Mouse (Mus musculus): ENCODE data around the gene Slc44a5. TPM values are rescaled to one million over a fixed set of nuclear protein-coding genes. Genes with fewer than 3 reads are reported as not detected.
A peak's percentile ranks its signal among the peaks of the same experiment; 100 is the strongest.

The Slc44a5 gene
- polyA plus RNA-seq, 1 experiment from 2014 or later: 5.4 TPM

- Histone ChIP-seq H3K4me3 (ENCODE audit: low read depth, low read length) (no peak overlapping the region), H3K4me1 (ENCODE audit: control insufficient read depth, insufficient read depth, low read length) (no peaks in the 10 kb centered on the region), H3K4me2 (no peak overlapping the region), H3K9ac (ENCODE audit: low read length) (no peak overlapping the region), H3K9me3 (ENCODE audit: control insufficient read depth, low read length) (no peaks in the 10 kb centered on the region), H3K27ac (ENCODE audit: low read depth, low read length) (no peak overlapping the region), H3K27me3 (ENCODE audit: control insufficient read depth, insufficient read depth, low read length) (no peaks in the 10 kb centered on the region), H3K36me3 (ENCODE audit: control insufficient read depth, insufficient read depth, low read length) (no peaks in the 10 kb centered on the region)
- DNase-seq (ENCODE audit: low spot score, missing footprints) (no peak), ATAC-seq (ENCODE audit: low FRiP score) (no peak)
- 77% methylated on average over 5 of the region's 5 CpGs for WGBS
Observed at GRCm38 (mm10) chr3:154111221-154111620, 138.0 kb downstream of the Slc44a5 start.

GRCm38 (mm10) chr3:154114991-154115390 is 141.8 kb downstream of the Slc44a5 start:
- Histone ChIP-seq H3K4me1 (ENCODE audit: control insufficient read depth, insufficient read depth, low read length) (peaks cover 10% of the 10 kb centered on the region; the same call in 1 of the 2 replicates), H3K9ac (ENCODE audit: low read length) (no peak overlapping the region), H3K27ac (ENCODE audit: low read depth, low read length) (no peak overlapping the region), H3K4me3 (ENCODE audit: low read depth, low read length) (no peak overlapping the region), H3K27me3 (ENCODE audit: control insufficient read depth, insufficient read depth, low read length) (no peaks in the 10 kb centered on the region), H3K36me3 (ENCODE audit: control insufficient read depth, insufficient read depth, low read length) (no peaks in the 10 kb centered on the region), H3K9me3 (ENCODE audit: control insufficient read depth, low read length) (no peaks in the 10 kb centered on the region), H3K4me2 (no peak overlapping the region)
- 86% methylated on average over 9 of the region's 9 CpGs for WGBS
- DNase-seq (ENCODE audit: low spot score, missing footprints) (no peak), ATAC-seq (ENCODE audit: low FRiP score) (no peak)

- no peak overlapping the region for H3K4me3 ChIP-seq (ENCODE audit: low read depth, low read length)
- ATAC-seq (ENCODE audit: low FRiP score): no peak
- H3K27me3 ChIP-seq (ENCODE audit: control insufficient read depth, insufficient read depth, low read length): no peaks in the 10 kb centered on the region
- no peak overlapping the region for H3K9ac ChIP-seq (ENCODE audit: low read length)
- H3K9me3 ChIP-seq (ENCODE audit: control insufficient read depth, low read length): no peaks in the 10 kb centered on the region
- peaks cover 11% of the 10 kb centered on the region; the same call in 1 of the 2 replicates for H3K4me1 ChIP-seq (ENCODE audit: control insufficient read depth, insufficient read depth, low read length)
- H3K27ac ChIP-seq (ENCODE audit: low read depth, low read length): no peak overlapping the region
- no peaks in the 10 kb centered on the region for H3K36me3 ChIP-seq (ENCODE audit: control insufficient read depth, insufficient read depth, low read length)
- DNase-seq (ENCODE audit: low spot score, missing footprints): no peak
- no peak overlapping the region for H3K4me2 ChIP-seq
- 91% methylated on average over 4 of the region's 4 CpGs for WGBS
Observed at GRCm38 (mm10) chr3:154115478-154115877, 142.2 kb downstream of the Slc44a5 start.

GRCm38 (mm10) chr3:154116000-154116399 is 142.8 kb downstream of the Slc44a5 start:
- H3K4me2 ChIP-seq: no peak overlapping the region
- WGBS: 93% methylated on average over 5 of the region's 5 CpGs
- ATAC-seq (ENCODE audit: low FRiP score): no peak

GRCm38 (mm10) chr3:154118992-154119603 is 145.9 kb downstream of the Slc44a5 start:
- no peak overlapping the region for H3K4me3 ChIP-seq (ENCODE audit: low read depth, low read length)
- no peak overlapping the region for H3K9ac ChIP-seq (ENCODE audit: low read length)
- H3K4me2 ChIP-seq: no peak overlapping the region
- H3K9me3 ChIP-seq (ENCODE audit: control insufficient read depth, low read length): no peaks in the 10 kb centered on the region
- peaks cover 11% of the 10 kb centered on the region; the same call in 1 of the 2 replicates for H3K4me1 ChIP-seq (ENCODE audit: control insufficient read depth, insufficient read depth, low read length)
- DNase-seq (ENCODE audit: low spot score, missing footprints) (no peak), ATAC-seq (ENCODE audit: low FRiP score) (peak; percentile 61)
- peaks cover 5% of the 10 kb centered on the region for H3K27me3 ChIP-seq (ENCODE audit: control insufficient read depth, insufficient read depth, low read length)
- WGBS: 51% methylated on average over 6 of the region's 6 CpGs
- no peak overlapping the region for H3K27ac ChIP-seq (ENCODE audit: low read depth, low read length)
- no peaks in the 10 kb centered on the region for H3K36me3 ChIP-seq (ENCODE audit: control insufficient read depth, insufficient read depth, low read length)

More at GRCm38 (mm10) chr3:154116000-154116399, 142.8 kb downstream of the Slc44a5 start:
- no peaks in the 10 kb centered on the region; the same call in 1 of the 2 replicates for H3K27me3 ChIP-seq (ENCODE audit: control insufficient read depth, insufficient read depth, low read length)
- no peak overlapping the region for H3K4me3 ChIP-seq (ENCODE audit: low read depth, low read length)
- H3K27ac ChIP-seq (ENCODE audit: low read depth, low read length): no peak overlapping the region
- peaks cover 11% of the 10 kb centered on the region; the same call in 1 of the 2 replicates for H3K4me1 ChIP-seq (ENCODE audit: control insufficient read depth, insufficient read depth, low read length)
- H3K36me3 ChIP-seq (ENCODE audit: control insufficient read depth, insufficient read depth, low read length): no peaks in the 10 kb centered on the region
- DNase-seq (ENCODE audit: low spot score, missing footprints): no peak
- no peak overlapping the region for H3K9ac ChIP-seq (ENCODE audit: low read length)
- no peaks in the 10 kb centered on the region for H3K9me3 ChIP-seq (ENCODE audit: control insufficient read depth, low read length)

GRCm38 (mm10) chr3:154122531-154122930 is 149.3 kb downstream of the Slc44a5 start:
- H3K4me1 ChIP-seq (ENCODE audit: control insufficient read depth, insufficient read depth, low read length): peaks cover 25% of the 10 kb centered on the region
- H3K27ac ChIP-seq (ENCODE audit: low read depth, low read length): no peak overlapping the region
- no peaks in the 10 kb centered on the region for H3K36me3 ChIP-seq (ENCODE audit: control insufficient read depth, insufficient read depth, low read length)
- H3K9me3 ChIP-seq (ENCODE audit: control insufficient read depth, low read length): no peaks in the 10 kb centered on the region
- no peak overlapping the region for H3K4me2 ChIP-seq
- H3K27me3 ChIP-seq (ENCODE audit: control insufficient read depth, insufficient read depth, low read length): peaks cover 7% of the 10 kb centered on the region
- ATAC-seq (ENCODE audit: low FRiP score) (no peak), DNase-seq (ENCODE audit: low spot score, missing footprints) (no peak)
- WGBS: 96% methylated on average over 3 of the region's 3 CpGs
- no peak overlapping the region for H3K9ac ChIP-seq (ENCODE audit: low read length)
- H3K4me3 ChIP-seq (ENCODE audit: low read depth, low read length): no peak overlapping the region

GRCm38 (mm10) chr3:154124890-154125575 is 151.8 kb downstream of the Slc44a5 start:
- peak overlapping the region; percentile 3; the same call in 1 of the 2 replicates for H3K4me2 ChIP-seq
- no peak overlapping the region for H3K27ac ChIP-seq (ENCODE audit: low read depth, low read length)
- H3K9me3 ChIP-seq (ENCODE audit: control insufficient read depth, low read length): no peaks in the 10 kb centered on the region
- 8% methylated on average over 15 of the region's 15 CpGs for WGBS
- peaks cover 18% of the 10 kb centered on the region for H3K27me3 ChIP-seq (ENCODE audit: control insufficient read depth, insufficient read depth, low read length)
- H3K4me3 ChIP-seq (ENCODE audit: low read depth, low read length): no peak overlapping the region
- peak; percentile 95 for DNase-seq (ENCODE audit: low spot score, missing footprints)
- no peak overlapping the region for H3K9ac ChIP-seq (ENCODE audit: low read length)
- H3K4me1 ChIP-seq (ENCODE audit: control insufficient read depth, insufficient read depth, low read length): peaks cover 17% of the 10 kb centered on the region
- peak; percentile 93 for ATAC-seq (ENCODE audit: low FRiP score)
- H3K36me3 ChIP-seq (ENCODE audit: control insufficient read depth, insufficient read depth, low read length): no peaks in the 10 kb centered on the region

- H3K4me3 ChIP-seq (ENCODE audit: low read depth, low read length): no peak overlapping the region
- H3K9me3 ChIP-seq (ENCODE audit: control insufficient read depth, low read length): no peaks in the 10 kb centered on the region
- peak; percentile 89 for DNase-seq (ENCODE audit: low spot score, missing footprints)
- H3K27me3 ChIP-seq (ENCODE audit: control insufficient read depth, insufficient read depth, low read length): peaks cover 18% of the 10 kb centered on the region
- H3K4me2 ChIP-seq: 0 out of 2 replicates have a peak overlapping the region, but pooled peaks have one; percentile 8
- no peak overlapping the region for H3K9ac ChIP-seq (ENCODE audit: low read length)
- peak; percentile 71 for ATAC-seq (ENCODE audit: low FRiP score)
- H3K4me1 ChIP-seq (ENCODE audit: control insufficient read depth, insufficient read depth, low read length): peaks cover 16% of the 10 kb centered on the region
- peak overlapping the region; percentile 10; the same call in 1 of the 2 replicates for H3K27ac ChIP-seq (ENCODE audit: low read depth, low read length)
- H3K36me3 ChIP-seq (ENCODE audit: control insufficient read depth, insufficient read depth, low read length): no peaks in the 10 kb centered on the region
- 18% methylated on average over 7 of the region's 7 CpGs for WGBS
Observed at GRCm38 (mm10) chr3:154125768-154126376, 152.6 kb downstream of the Slc44a5 start.

GRCm38 (mm10) chr3:154127246-154127645 is 154.0 kb downstream of the Slc44a5 start:
- WGBS: 85% methylated on average over 3 of the region's 3 CpGs
- H3K4me2 ChIP-seq: no peak overlapping the region
- peaks cover 18% of the 10 kb centered on the region for H3K27me3 ChIP-seq (ENCODE audit: control insufficient read depth, insufficient read depth, low read length)
- no peak overlapping the region for H3K4me3 ChIP-seq (ENCODE audit: low read depth, low read length)
- ATAC-seq (ENCODE audit: low FRiP score) (no peak), DNase-seq (ENCODE audit: low spot score, missing footprints) (no peak)
- no peak overlapping the region for H3K9ac ChIP-seq (ENCODE audit: low read length)
- no peak overlapping the region for H3K27ac ChIP-seq (ENCODE audit: low read depth, low read length)
- no peaks in the 10 kb centered on the region for H3K36me3 ChIP-seq (ENCODE audit: control insufficient read depth, insufficient read depth, low read length)
- peaks cover 16% of the 10 kb centered on the region for H3K4me1 ChIP-seq (ENCODE audit: control insufficient read depth, insufficient read depth, low read length)
- no peaks in the 10 kb centered on the region for H3K9me3 ChIP-seq (ENCODE audit: control insufficient read depth, low read length)

All from midbrain, embryonic 11.5 days (tissue).